Mouse (Mus musculus): ENCODE results near the gene Ccdc60.
"Not testable (repeated sequence)": the region's sequence is repeated elsewhere in the genome, so short reads cannot be mapped to it uniquely, and the experiment has no call there.

The Ccdc60 gene

GRCm38 (mm10) chr5:116288849-116289570 is at the start of gene Ccdc60:
TSS of gene Ccdc60 (minus strand) at chr5:116288985.
- peak; percentile 49 for DNase-seq (ENCODE audit: low spot score)

- DNase-seq (ENCODE audit: low spot score), result no peak
These were observed 47.4 kb upstream of the Ccdc60 start for GRCm38 (mm10) chr5:116336191-116336590.

- no peak for DNase-seq (ENCODE audit: low spot score)
These were observed 40.1 kb upstream of the Ccdc60 start for GRCm38 (mm10) chr5:116328911-116329310.

GRCm38 (mm10) chr5:116323401-116323800 is 34.6 kb upstream of the Ccdc60 start:
- DNase-seq (ENCODE audit: low spot score), result no peak

GRCm38 (mm10) chr5:116322365-116323027 is 33.7 kb upstream of the Ccdc60 start:
- no peak for DNase-seq (ENCODE audit: low spot score)

- no peak for DNase-seq (ENCODE audit: low spot score)
These were observed 24.9 kb upstream of the Ccdc60 start for GRCm38 (mm10) chr5:116313711-116314110.

GRCm38 (mm10) chr5:116312111-116312737 is 23.4 kb upstream of the Ccdc60 start:
- DNase-seq (ENCODE audit: low spot score), result no peak

- no peak for DNase-seq (ENCODE audit: low spot score)
These were observed 22.9 kb upstream of the Ccdc60 start for GRCm38 (mm10) chr5:116311636-116312035.

- no peak for DNase-seq (ENCODE audit: low spot score)
These were observed 20.6 kb upstream of the Ccdc60 start for GRCm38 (mm10) chr5:116309383-116309801.

GRCm38 (mm10) chr5:116305557-116305956 is 16.8 kb upstream of the Ccdc60 start:
- no peak for DNase-seq (ENCODE audit: low spot score)

- DNase-seq (ENCODE audit: low spot score), result not testable (repeated sequence)
These were observed 16.4 kb upstream of the Ccdc60 start for GRCm38 (mm10) chr5:116305146-116305545.

- DNase-seq (ENCODE audit: low spot score), result no peak
These were observed 12.2 kb upstream of the Ccdc60 start for GRCm38 (mm10) chr5:116300984-116301383.

GRCm38 (mm10) chr5:116293501-116293900 is 4.7 kb upstream of the Ccdc60 start:
- no peak for DNase-seq (ENCODE audit: low spot score)

GRCm38 (mm10) chr5:116290584-116290983 is 1.8 kb upstream of the Ccdc60 start:
- DNase-seq (ENCODE audit: low spot score), result no peak

GRCm38 (mm10) chr5:116289897-116290296 is 1.1 kb upstream of the Ccdc60 start:
- peak; percentile 15 for DNase-seq (ENCODE audit: low spot score)

GRCm38 (mm10) chr5:116288183-116288582 is 602 bp downstream of the Ccdc60 start:
- DNase-seq (ENCODE audit: low spot score), result no peak

GRCm38 (mm10) chr5:116285532-116286176 is 3.1 kb downstream of the Ccdc60 start:
- DNase-seq (ENCODE audit: low spot score), result no peak

GRCm38 (mm10) chr5:116280518-116280917 is 8.3 kb downstream of the Ccdc60 start:
- no peak for DNase-seq (ENCODE audit: low spot score)

GRCm38 (mm10) chr5:116278436-116278918 is 10.3 kb downstream of the Ccdc60 start:
- DNase-seq (ENCODE audit: low spot score), result no peak

GRCm38 (mm10) chr5:116277951-116278350 is 10.8 kb downstream of the Ccdc60 start:
- no peak for DNase-seq (ENCODE audit: low spot score)

GRCm38 (mm10) chr5:116274818-116275217 is 14.0 kb downstream of the Ccdc60 start:
- no peak for DNase-seq (ENCODE audit: low spot score)

- DNase-seq (ENCODE audit: low spot score), result no peak
These were observed 14.4 kb downstream of the Ccdc60 start for GRCm38 (mm10) chr5:116274365-116274764.
